Mouse (Mus musculus) monocyte, adult 5-6 weeks (primary cell): ENCODE data around the gene Gba. TPM values are rescaled to one million over a fixed set of nuclear protein-coding genes. Genes with fewer than 3 reads are reported as not detected.
A peak's percentile ranks its signal among the peaks of the same experiment; 100 is the strongest.
"Not testable (repeated sequence)": the region's sequence is repeated elsewhere in the genome, so short reads cannot be mapped to it uniquely, and the experiment has no call there.

Experiments used
- ATAC-seq: fragments of 153-309, 156-312 bp; replicated peaks from 2 replicates; pipeline ENCODE4 v1.8.0; 2017; ENCODE audit warnings: mild to moderate bottlenecking; ENCODE audit not compliant: low TSS enrichment, insufficient number of reproducible peaks, severe bottlenecking, poor library complexity, low FRiP score
- total RNA-seq: library from RNA; stranded (forward); fragments of 200-1000, 200-491, 200-594 nt; gene quantifications from 3 replicates; pipeline ENCODE4 v1.2.3, GENCODE M21; 2017

The Gba gene
- total RNA-seq: 71.9 to 84.9 TPM (median 81.9 TPM) in 3 replicates

- ATAC-seq: peak; percentile 86
Observed at GRCm38 (mm10) chr3:89202253-89203141, at the start of gene Gba. Gene Gba, plus strand, starts transcription at chr3:89202928.

- no peak for ATAC-seq
Observed at GRCm38 (mm10) chr3:89156951-89157350, 45.8 kb upstream of the Gba start.

GRCm38 (mm10) chr3:89158651-89159050, 44.1 kb upstream of the Gba start:
- ATAC-seq: no peak

- no peak for ATAC-seq
Observed at GRCm38 (mm10) chr3:89159211-89159610, 43.5 kb upstream of the Gba start.

- ATAC-seq: no peak
Observed at GRCm38 (mm10) chr3:89159616-89160344, 42.9 kb upstream of the Gba start, which contains the start of gene Hcn3. Gene Hcn3, minus strand, starts transcription at chr3:89160196.

- not testable (repeated sequence) for ATAC-seq
Observed at GRCm38 (mm10) chr3:89161207-89161606, 41.5 kb upstream of the Gba start.

GRCm38 (mm10) chr3:89161786-89162185, 40.9 kb upstream of the Gba start:
- ATAC-seq: no peak

GRCm38 (mm10) chr3:89163123-89163522, 39.6 kb upstream of the Gba start:
- no peak for ATAC-seq

GRCm38 (mm10) chr3:89163643-89164245, 39.0 kb upstream of the Gba start:
- no peak for ATAC-seq

- ATAC-seq: peak; percentile 91
Observed at GRCm38 (mm10) chr3:89164506-89165267, 38.0 kb upstream of the Gba start, which contains the start of gene Clk2. Gene Clk2, plus strand, starts transcription at chr3:89164795.

- ATAC-seq: no peak
Observed at GRCm38 (mm10) chr3:89165268-89165870, 37.4 kb upstream of the Gba start.

GRCm38 (mm10) chr3:89166945-89167344, 35.8 kb upstream of the Gba start:
- ATAC-seq: no peak

- ATAC-seq: no peak
Observed at GRCm38 (mm10) chr3:89174844-89175243, 27.9 kb upstream of the Gba start.

- no peak for ATAC-seq
Observed at GRCm38 (mm10) chr3:89175544-89175943, 27.2 kb upstream of the Gba start.

- ATAC-seq: no peak
Observed at GRCm38 (mm10) chr3:89176421-89176820, 26.3 kb upstream of the Gba start.

- peak; percentile 90 for ATAC-seq
Observed at GRCm38 (mm10) chr3:89177242-89178106, 25.3 kb upstream of the Gba start, which contains the start of gene Scamp3. Gene Scamp3, plus strand, starts transcription at chr3:89177473.

GRCm38 (mm10) chr3:89178107-89178385, 24.7 kb upstream of the Gba start:
- ATAC-seq: no peak
